Mouse (Mus musculus) Muller cell, postnatal 12 days (primary cell): Measurements from ENCODE around the gene Slc35a1.
A peak's percentile ranks its signal among the peaks of the same experiment; 100 is the strongest.

Experiments used
- DNase-seq: peaks from one replicate; pipeline ENCODE4 v3.0.0-alpha.2; 2015; ENCODE audit errors: inconsistent ontology term

The Slc35a1 gene

GRCm38 (mm10) chr4:34653179-34653578, 34.1 kb downstream of the Slc35a1 start:
- DNase-seq: no peak

GRCm38 (mm10) chr4:34644779-34645178, 42.5 kb downstream of the Slc35a1 start:
- DNase-seq: no peak

GRCm38 (mm10) chr4:34640731-34641130, 46.5 kb downstream of the Slc35a1 start:
- no peak for DNase-seq

- no peak for DNase-seq
These were observed 47.4 kb downstream of the Slc35a1 start for GRCm38 (mm10) chr4:34639745-34640364.

- DNase-seq: no peak
These were observed 49.4 kb downstream of the Slc35a1 start for GRCm38 (mm10) chr4:34637851-34638250.

GRCm38 (mm10) chr4:34637386-34637785, 49.9 kb downstream of the Slc35a1 start:
- DNase-seq: no peak

- no peak for DNase-seq
These were observed 51.2 kb downstream of the Slc35a1 start for GRCm38 (mm10) chr4:34636036-34636435.

GRCm38 (mm10) chr4:34634129-34634528, 53.1 kb downstream of the Slc35a1 start:
- DNase-seq: no peak

- DNase-seq: no peak
These were observed 57.3 kb downstream of the Slc35a1 start for GRCm38 (mm10) chr4:34629956-34630355.

GRCm38 (mm10) chr4:34626401-34626800, 60.8 kb downstream of the Slc35a1 start:
- no peak for DNase-seq

GRCm38 (mm10) chr4:34625556-34625955, 61.7 kb downstream of the Slc35a1 start:
- no peak for DNase-seq

GRCm38 (mm10) chr4:34616146-34616545, 71.1 kb downstream of the Slc35a1 start:
- no peak for DNase-seq

- DNase-seq: no peak
These were observed 71.9 kb downstream of the Slc35a1 start for GRCm38 (mm10) chr4:34615303-34615702.

GRCm38 (mm10) chr4:34614630-34615094, 72.6 kb downstream of the Slc35a1 start, which contains the start of the genes Orc3 and Rars2:
Orc3 (minus strand) TSS chr4:34614944.
Rars2 (plus strand) TSS chr4:34614957.
- peak; percentile 96 for DNase-seq

- DNase-seq: peak; percentile 9
These were observed 73.6 kb downstream of the Slc35a1 start for GRCm38 (mm10) chr4:34613571-34614145.
